Mouse (Mus musculus) gastrocnemius, postnatal 4 days (tissue): Measurements from ENCODE around the gene Skint11. TPM values are rescaled to one million over a fixed set of nuclear protein-coding genes. Genes with fewer than 3 reads are reported as not detected.
"Not testable (repeated sequence)": the region's sequence is repeated elsewhere in the genome, so short reads cannot be mapped to it uniquely, and the experiment has no call there.

Experiments
- DNase-seq, 2 experiments: peaks; one replicate each; pipeline ENCODE4 v3.0.0; 2021 to 2022; ENCODE audit warnings: low spot score in 2 of 2, mixed read lengths in 2 of 2
- long read RNA-seq, 2 experiments: library from polyadenylated mRNA; stranded (forward); transcript quantifications; one replicate each; pipeline ENCODE4 v2.0.0; 2021
- total RNA-seq, 2 experiments: library from RNA; stranded (reverse); gene quantifications; 2 replicates each; pipeline ENCODE4 v1.2.3; 2021

Gene Skint11
- total RNA-seq, result not detected
- long read RNA-seq, experiment 1, result 0 reads
- long read RNA-seq, experiment 2, result 0 reads

- DNase-seq, result no peak
These were observed at the start of gene Skint11 for GRCm38 (mm10) chr4:114163084-114163483. Gene Skint11 (plus strand): TSS chr4:114163384.

GRCm38 (mm10) chr4:114161149-114161548 is 2.0 kb upstream of the Skint11 start:
- DNase-seq, result no peak

GRCm38 (mm10) chr4:114172898-114173297 is 9.7 kb downstream of the Skint11 start:
- DNase-seq, result not testable (repeated sequence)

GRCm38 (mm10) chr4:114256906-114257305 is 93.7 kb downstream of the Skint11 start:
- not testable (repeated sequence) for DNase-seq

Other genes starting within 250 kb of the Skint11 start
- not detected for gene Skint5, start 163.9 kb upstream of the Skint11 start, total RNA-seq
- gene Trabd2b, start 243.3 kb downstream of the Skint11 start, total RNA-seq, result 1 to 10 TPM; 3.1 to 3.8 TPM